9 mouse cellular contexts compared by ENCODE assay signal in the genomic region with DNA sequence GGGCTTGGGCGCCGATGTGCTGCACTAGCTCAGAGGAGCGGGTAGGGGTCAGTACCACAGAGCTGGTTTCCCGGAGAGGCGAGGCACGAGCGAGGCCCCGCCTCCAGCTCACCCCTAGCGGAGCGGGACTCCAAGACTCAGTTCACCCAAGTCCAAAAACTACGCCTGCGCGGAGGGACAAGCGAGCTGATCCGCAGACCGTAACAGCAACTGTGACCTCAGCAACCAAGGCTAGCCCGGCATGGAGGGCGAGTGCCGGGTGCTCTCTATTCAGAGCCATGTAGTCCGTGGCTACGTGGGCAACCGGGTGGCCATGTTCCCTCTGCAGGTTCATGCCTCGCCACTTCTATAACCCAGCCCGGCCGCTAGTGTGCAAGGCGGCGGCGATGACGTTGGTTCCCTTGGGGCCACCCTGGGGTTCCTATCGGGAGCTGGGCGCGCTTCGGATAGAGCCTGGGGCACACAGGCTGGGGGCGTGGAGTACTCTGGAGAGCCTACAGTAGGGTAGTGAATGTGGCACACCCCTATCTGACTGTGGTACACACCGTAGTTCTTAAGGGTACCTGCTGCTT. TPM values are rescaled to one million over a fixed set of nuclear protein-coding genes. Genes with fewer than 3 reads are reported as not detected.
DNase-seq lines count a peak whose midpoint lies in the region; ATAC-seq and TF ChIP-seq lines count a peak whose summit lies in the region.
"Had no signal": no experiment of that assay in that cellular context is flagged by ENCODE, and none has a peak within 500 bp of the region (broad histone marks: within the 10 kb centered on the region; RNA-seq: fewer than 3 reads in every experiment).

No protein-coding gene starts in this region.

- no peaks in the 10 kb centered on the region for H3K9me3 ChIP-seq in heart, embryonic 14.5 days (ENCODE audit: control insufficient read depth, low read length)
- no peaks in the 10 kb centered on the region for H3K9me3 ChIP-seq in kidney, postnatal 0 days (replicated peaks; ENCODE audit: low read length)

- no peaks in the 10 kb centered on the region for H3K27me3 ChIP-seq in testis, adult 2 months (ENCODE audit: control insufficient read depth, insufficient read depth, low read length)
- 0 out of 2 replicates have a peak, but pooled peaks cover 3% of the 10 kb centered on the region for H3K27me3 ChIP-seq in heart, embryonic 14.5 days (ENCODE audit: control insufficient read depth, insufficient read depth, low read length)
- H3K27me3 ChIP-seq in kidney, postnatal 0 days (ENCODE audit: insufficient read depth, low read length), result no peaks in the 10 kb centered on the region

- no peaks in the 10 kb centered on the region for H3K36me3 ChIP-seq in testis, adult 2 months (ENCODE audit: control insufficient read depth, insufficient read depth, low read length)
- H3K36me3 ChIP-seq in heart, embryonic 14.5 days (ENCODE audit: control insufficient read depth, insufficient read depth, low read length), result no peaks in the 10 kb centered on the region
- no peaks in the 10 kb centered on the region for H3K36me3 ChIP-seq in kidney, postnatal 0 days (ENCODE audit: insufficient read depth, low read length)

- H3K4me1 ChIP-seq in testis, adult 2 months (ENCODE audit: control insufficient read depth, insufficient read depth, low read length), result peaks cover 5% of the 10 kb centered on the region
- no peaks in the 10 kb centered on the region for H3K4me1 ChIP-seq in cortical plate, adult 2 months (ENCODE audit: control insufficient read depth, insufficient read depth, low read length)
- H3K4me1 ChIP-seq in heart, embryonic 14.5 days (ENCODE audit: control insufficient read depth in 2 of 2, insufficient read depth in 2 of 2, low read length in 2 of 2), result peaks cover 3 to 5% of the 10 kb centered on the region in 2 experiments; a peak in 3 of 4 replicates
- 0 out of 2 replicates have a peak, but pooled peaks cover 3% of the 10 kb centered on the region for H3K4me1 ChIP-seq in kidney, postnatal 0 days (replicated peaks; ENCODE audit: insufficient read depth, low read length)

- ATAC-seq in heart, embryonic 14.5 days (ENCODE audit: insufficient number of reproducible peaks, insufficient read depth, low FRiP score, low read depth), result peak; percentile 88
- peak; percentile 95 for ATAC-seq in kidney, postnatal 0 days (replicated peaks; ENCODE audit: low FRiP score, low read depth)
- ATAC-seq in megakaryocyte, adult 5-6 weeks (ENCODE audit: poor library complexity, severe bottlenecking), result peak; percentile 83

- 1% methylated on average over 35 of the region's 35 CpGs for WGBS in heart, embryonic 14.5 days
- under 1% methylated on average over 35 of the region's 35 CpGs for WGBS in kidney, postnatal 0 days

- DNase-seq in testis, postnatal 14 days (ENCODE audit: low spot score), result no peak
- DNase-seq in kidney, postnatal 0 days (ENCODE audit: low spot score), result peak; percentile 83
- peak; percentile 19 to 41 for DNase-seq in spleen, postnatal 14 days (ENCODE audit: low spot score in 2 of 2)
- DNase-seq in layer of hippocampus, adult 18-20 months (ENCODE audit: low spot score in 2 of 2), result no peak

- H3K4me3 ChIP-seq in testis, adult 2 months (ENCODE audit: control insufficient read depth, low read depth, low read length), result peak overlapping the region; percentile 60
- peak overlapping the region; percentile 40 for H3K4me3 ChIP-seq in cortical plate, adult 2 months (ENCODE audit: insufficient read depth, low read length)
- peak overlapping the region; percentile 55 to 66 for H3K4me3 ChIP-seq in heart, embryonic 14.5 days (ENCODE audit: control insufficient read depth in 1 of 2, insufficient read depth in 1 of 2, low read depth in 1 of 2, low read length in 2 of 2)
- H3K4me3 ChIP-seq in kidney, postnatal 0 days (replicated peaks; ENCODE audit: low read depth, low read length), result peak overlapping the region; percentile 41

- TF ChIP-seq POLR2A in testis, adult 2 months (IDR thresholded peaks at IDR 0.05; ENCODE audit: control insufficient read depth, low read depth, low read length), result no peak
- TF ChIP-seq POLR2A in cortical plate, adult 2 months (IDR thresholded peaks at IDR 0.05; ENCODE audit: extremely low read depth, insufficient read depth, low read length), result 0 out of 2 replicates have a peak, but pooled peaks have one; percentile 22

- H3K27ac ChIP-seq in testis, adult 2 months (ENCODE audit: control insufficient read depth, insufficient read depth, low read depth, low read length), result no peak overlapping the region
- H3K27ac ChIP-seq in cortical plate, adult 2 months (ENCODE audit: insufficient read depth, low read length), result no peak overlapping the region
- H3K27ac ChIP-seq in heart, embryonic 14.5 days (replicated peaks in 1 of 2; ENCODE audit: control insufficient read depth in 1 of 2, insufficient read depth in 1 of 2, low read depth in 2 of 2, low read length in 2 of 2), result no peak overlapping the region
- no peak overlapping the region for H3K27ac ChIP-seq in kidney, postnatal 0 days

- H3K9ac ChIP-seq in heart, embryonic 14.5 days (ENCODE audit: low read length), result peak overlapping the region; percentile 71
- H3K9ac ChIP-seq in kidney, postnatal 0 days (ENCODE audit: low read depth, low read length), result peak overlapping the region; percentile 39

- no peak for TF ChIP-seq CTCF in testis, adult 2 months (IDR thresholded peaks at IDR 0.05; ENCODE audit: control insufficient read depth, insufficient read depth, insufficient replicate concordance, low read depth, low read length)
- TF ChIP-seq CTCF in cortical plate, adult 2 months (IDR thresholded peaks at IDR 0.05; ENCODE audit: extremely low read depth, insufficient read depth, low read length), result no peak
- TF ChIP-seq CTCF in kidney, postnatal 0 days (IDR thresholded peaks at IDR 0.05; ENCODE audit: low read depth), result peak; percentile 51

- H3K4me2 ChIP-seq in heart, embryonic 14.5 days (ENCODE audit: low read length), result peak overlapping the region; percentile 80
- H3K4me2 ChIP-seq in kidney, postnatal 0 days (ENCODE audit: low read length), result peak overlapping the region; percentile 80

RNA-seq across cellular contexts. Expression of a gene that starts 17.2 kb away (rescaled TPM):
- polyA plus RNA-seq in testis, adult 2 months (2012; rRNA removed), result 3.9 and 4.1 TPM in 2 replicates
- 76.7 and 77.7 TPM in 2 replicates for polyA plus RNA-seq in cortical plate, adult 2 months (2012; rRNA removed)
- polyA plus RNA-seq in heart, embryonic 14.5 days (2014; fragmentation: Nextera tagmentation; extraction: Ambion mirVana), result 4.0 and 4.5 TPM in 2 replicates
- 24.0 and 25.2 TPM in 2 replicates for polyA plus RNA-seq in kidney, postnatal 0 days (2015; fragmentation: Nextera tagmentation; extraction: Ambion mirVana)
- total RNA-seq in megakaryocyte, adult 5-6 weeks (2015), result 21.7 and 23.0 TPM in 2 replicates
- 16.5 and 19.6 TPM in 2 replicates for total RNA-seq in megakaryocyte, adult 5-6 weeks (2017)
- total RNA-seq in layer of hippocampus, adult 18-20 months (2021), result 100 to 1,000 TPM in 1 of 2 experiments, 10 to 100 TPM in 1; 99.5 to 106 TPM

RNA-seq across cellular contexts. Expression of a gene that starts 35.2 kb away (rescaled TPM):
- polyA plus RNA-seq in testis, adult 2 months (2012; rRNA removed), result 0.54 and 0.67 TPM in 2 replicates
- polyA plus RNA-seq in cortical plate, adult 2 months (2012; rRNA removed), result not detected in 2 replicates
- polyA plus RNA-seq in heart, embryonic 14.5 days (2014; fragmentation: Nextera tagmentation; extraction: Ambion mirVana), result not detected in 2 replicates
- polyA plus RNA-seq in kidney, postnatal 0 days (2015; fragmentation: Nextera tagmentation; extraction: Ambion mirVana), result not detected in 2 replicates
- total RNA-seq in megakaryocyte, adult 5-6 weeks (2015), result not detected in 2 replicates
- total RNA-seq in megakaryocyte, adult 5-6 weeks (2017), result not detected in 2 replicates
- total RNA-seq in layer of hippocampus, adult 18-20 months (2021), result not detected
- total RNA-seq: left cerebral cortex, postnatal 14 days had no signal

RNA-seq across cellular contexts. Expression of a gene that starts 56.5 kb away (rescaled TPM):
- polyA plus RNA-seq in testis, adult 2 months (2012; rRNA removed), result 17.6 and 20.3 TPM in 2 replicates
- polyA plus RNA-seq in cortical plate, adult 2 months (2012; rRNA removed), result 69.3 and 78.3 TPM in 2 replicates
- polyA plus RNA-seq in heart, embryonic 14.5 days (2014; fragmentation: Nextera tagmentation; extraction: Ambion mirVana), result 123 and 124 TPM in 2 replicates
- 402 and 433 TPM in 2 replicates for polyA plus RNA-seq in kidney, postnatal 0 days (2015; fragmentation: Nextera tagmentation; extraction: Ambion mirVana)
- 122 and 148 TPM in 2 replicates for total RNA-seq in megakaryocyte, adult 5-6 weeks (2015)
- 119 and 125 TPM in 2 replicates for total RNA-seq in megakaryocyte, adult 5-6 weeks (2017)
- 10 to 100 TPM; 39.1 to 40.5 TPM for total RNA-seq in layer of hippocampus, adult 18-20 months (2021)

Comparison
In these comparisons a context has a peak if more than half of its experiments do, and no peak if none do; other contexts are left out.
1. DNase-seq: peak in kidney, postnatal 0 days (single experiment) and spleen, postnatal 14 days (2 of 2); none in testis, postnatal 14 days (single experiment) and layer of hippocampus, adult 18-20 months (0 of 2).
2. Peak in every context shown above with its lines, with median percentiles within 50 percentile points of each other: H3K4me3 ChIP-seq and ATAC-seq.